Mouse (Mus musculus) ovary, postnatal 14 days (tissue): Measurements from ENCODE around the gene Tm6sf1.
A peak's percentile ranks its signal among the peaks of the same experiment; 100 is the strongest.

Source experiments
- DNase-seq: peaks from one replicate; pipeline ENCODE4 v3.0.0; 2022; ENCODE audit warnings: low spot score

The Tm6sf1 gene

GRCm38 (mm10) chr7:81850171-81850570 lies 8.6 kb upstream of the Tm6sf1 start:
- no peak for DNase-seq

- no peak for DNase-seq
Measured at GRCm38 (mm10) chr7:81851706-81852105, 7.1 kb upstream of the Tm6sf1 start.

- no peak for DNase-seq
Measured at GRCm38 (mm10) chr7:81854568-81855307, 4.1 kb upstream of the Tm6sf1 start.

- no peak for DNase-seq
Measured at GRCm38 (mm10) chr7:81855694-81856093, 3.1 kb upstream of the Tm6sf1 start, which contains the start of gene Gm10160. Gm10160 (minus strand) TSS chr7:81855794.

- DNase-seq, result no peak
Measured at GRCm38 (mm10) chr7:81856221-81856620, 2.6 kb upstream of the Tm6sf1 start.

- DNase-seq, result no peak
Measured at GRCm38 (mm10) chr7:81858236-81858635, 565 bp upstream of the Tm6sf1 start.

- DNase-seq, result no peak
Measured at GRCm38 (mm10) chr7:81860071-81860470, 1.3 kb downstream of the Tm6sf1 start.

GRCm38 (mm10) chr7:81860996-81861395 lies 2.2 kb downstream of the Tm6sf1 start:
- DNase-seq, result no peak

- DNase-seq, result no peak
Measured at GRCm38 (mm10) chr7:81861461-81861860, 2.7 kb downstream of the Tm6sf1 start.

GRCm38 (mm10) chr7:81861921-81862320 lies 3.1 kb downstream of the Tm6sf1 start:
- DNase-seq, result no peak

- no peak for DNase-seq
Measured at GRCm38 (mm10) chr7:81862587-81863583, 4.1 kb downstream of the Tm6sf1 start.

- DNase-seq, result no peak
Measured at GRCm38 (mm10) chr7:81864552-81864951, 5.8 kb downstream of the Tm6sf1 start.

- no peak for DNase-seq
Measured at GRCm38 (mm10) chr7:81865937-81866336, 7.1 kb downstream of the Tm6sf1 start.

GRCm38 (mm10) chr7:81867231-81867930 lies 8.6 kb downstream of the Tm6sf1 start:
- DNase-seq, result no peak

GRCm38 (mm10) chr7:81868158-81868557 lies 9.4 kb downstream of the Tm6sf1 start:
- DNase-seq, result peak; percentile 67

GRCm38 (mm10) chr7:81872493-81873013 lies 13.8 kb downstream of the Tm6sf1 start:
- DNase-seq, result no peak

GRCm38 (mm10) chr7:81873807-81874206 lies 15.0 kb downstream of the Tm6sf1 start:
- no peak for DNase-seq

GRCm38 (mm10) chr7:81874636-81875035 lies 15.8 kb downstream of the Tm6sf1 start:
- no peak for DNase-seq

GRCm38 (mm10) chr7:81875372-81875771 lies 16.6 kb downstream of the Tm6sf1 start:
- DNase-seq, result no peak

GRCm38 (mm10) chr7:81880286-81880685 lies 21.5 kb downstream of the Tm6sf1 start:
- no peak for DNase-seq

GRCm38 (mm10) chr7:81880797-81881196 lies 22.0 kb downstream of the Tm6sf1 start:
- no peak for DNase-seq

GRCm38 (mm10) chr7:81881600-81881999 lies 22.8 kb downstream of the Tm6sf1 start:
- peak; percentile 16 for DNase-seq
